Mouse (Mus musculus): ENCODE measurements at regions not wholly inside any gene's neighbourhood (a gene's known extent, or its start where the extent isn't known, plus 50 kb on each side); places are given as distances from the start of the nearest gene placed in this dataset.

GRCm38 (mm10) chr7:134523897-134524296, 138.4 kb upstream of the D7Ertd443e start:
- WGBS = 79% methylated on average over 8 of the region's 8 CpGs
- Histone ChIP-seq H3K36me3 (ENCODE audit: control insufficient read depth, insufficient read depth, low read length) (no peaks in the 10 kb centered on the region), H3K27ac (ENCODE audit: low read depth, low read length) (no peak overlapping the region), H3K27me3 (ENCODE audit: control insufficient read depth, insufficient read depth, low read length) (no peaks in the 10 kb centered on the region), H3K9ac (ENCODE audit: low read depth, low read length) (no peak overlapping the region), H3K4me2 (replicated peaks; ENCODE audit: low read depth, low read length) (no peak overlapping the region), H3K4me1 (ENCODE audit: control insufficient read depth, insufficient read depth, low read length) (no peaks in the 10 kb centered on the region), H3K9me3 (ENCODE audit: control insufficient read depth, low read length) (no peaks in the 10 kb centered on the region), H3K4me3 (ENCODE audit: low read length) (no peak overlapping the region)
- no peak for ATAC-seq (ENCODE audit: low FRiP score, low TSS enrichment)

DNA sequence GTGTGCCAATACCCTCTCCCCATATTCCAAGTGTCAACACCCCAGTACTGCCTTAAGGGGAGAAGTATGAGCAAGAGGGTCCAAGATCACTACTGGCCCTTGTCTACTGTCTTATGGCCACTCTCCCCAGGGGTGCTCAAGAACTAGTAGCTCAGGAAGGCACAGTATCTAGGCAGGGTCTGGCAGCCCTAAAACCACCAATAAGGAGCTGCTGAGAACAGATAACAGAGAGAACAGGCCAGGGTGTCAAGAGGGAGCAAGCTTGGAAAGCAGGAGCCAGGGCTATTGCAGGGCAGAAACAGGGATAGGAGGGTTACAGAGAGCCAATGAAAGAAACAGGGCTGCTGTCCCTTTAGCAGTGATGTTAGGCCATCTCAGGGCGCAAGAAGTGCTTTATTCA, 139.6 kb upstream of the D7Ertd443e start:
- Histone ChIP-seq H3K9ac (ENCODE audit: low read depth, low read length) (no peak overlapping the region), H3K27ac (ENCODE audit: low read depth, low read length) (no peak overlapping the region), H3K27me3 (ENCODE audit: control insufficient read depth, insufficient read depth, low read length) (no peaks in the 10 kb centered on the region), H3K4me2 (replicated peaks; ENCODE audit: low read depth, low read length) (no peak overlapping the region), H3K9me3 (ENCODE audit: control insufficient read depth, low read length) (no peaks in the 10 kb centered on the region), H3K4me1 (ENCODE audit: control insufficient read depth, insufficient read depth, low read length) (no peaks in the 10 kb centered on the region), H3K36me3 (ENCODE audit: control insufficient read depth, insufficient read depth, low read length) (no peaks in the 10 kb centered on the region), H3K4me3 (ENCODE audit: low read length) (no peak overlapping the region)
- 86% methylated on average over 1 of the region's 1 CpGs for WGBS
- ATAC-seq (ENCODE audit: low FRiP score, low TSS enrichment) = no peak

GRCm38 (mm10) chr7:134525461-134525860, 140.0 kb upstream of the D7Ertd443e start:
- Histone ChIP-seq H3K27ac (ENCODE audit: low read depth, low read length) (no peak overlapping the region), H3K27me3 (ENCODE audit: control insufficient read depth, insufficient read depth, low read length) (no peaks in the 10 kb centered on the region), H3K36me3 (ENCODE audit: control insufficient read depth, insufficient read depth, low read length) (no peaks in the 10 kb centered on the region), H3K4me2 (replicated peaks; ENCODE audit: low read depth, low read length) (no peak overlapping the region), H3K4me3 (ENCODE audit: low read length) (no peak overlapping the region), H3K4me1 (ENCODE audit: control insufficient read depth, insufficient read depth, low read length) (no peaks in the 10 kb centered on the region), H3K9me3 (ENCODE audit: control insufficient read depth, low read length) (no peaks in the 10 kb centered on the region), H3K9ac (ENCODE audit: low read depth, low read length) (no peak overlapping the region)
- no peak for ATAC-seq (ENCODE audit: low FRiP score, low TSS enrichment)
- 94% methylated on average over 2 of the region's 2 CpGs for WGBS

GRCm38 (mm10) chr7:134527351-134527750, 141.9 kb upstream of the D7Ertd443e start:
- no peaks in the 10 kb centered on the region for H3K4me1 ChIP-seq (ENCODE audit: control insufficient read depth, insufficient read depth, low read length)
- no peaks in the 10 kb centered on the region for H3K9me3 ChIP-seq (ENCODE audit: control insufficient read depth, low read length)
- H3K9ac ChIP-seq (ENCODE audit: low read depth, low read length) = no peak overlapping the region
- 88% methylated on average over 2 of the region's 2 CpGs for WGBS
- H3K27me3 ChIP-seq (ENCODE audit: control insufficient read depth, insufficient read depth, low read length) = no peaks in the 10 kb centered on the region
- H3K36me3 ChIP-seq (ENCODE audit: control insufficient read depth, insufficient read depth, low read length) = no peaks in the 10 kb centered on the region
- no peak overlapping the region for H3K4me3 ChIP-seq (ENCODE audit: low read length)
- ATAC-seq (ENCODE audit: low FRiP score, low TSS enrichment) = no peak
- no peak overlapping the region for H3K4me2 ChIP-seq (replicated peaks; ENCODE audit: low read depth, low read length)
- H3K27ac ChIP-seq (ENCODE audit: low read depth, low read length) = no peak overlapping the region

DNA sequence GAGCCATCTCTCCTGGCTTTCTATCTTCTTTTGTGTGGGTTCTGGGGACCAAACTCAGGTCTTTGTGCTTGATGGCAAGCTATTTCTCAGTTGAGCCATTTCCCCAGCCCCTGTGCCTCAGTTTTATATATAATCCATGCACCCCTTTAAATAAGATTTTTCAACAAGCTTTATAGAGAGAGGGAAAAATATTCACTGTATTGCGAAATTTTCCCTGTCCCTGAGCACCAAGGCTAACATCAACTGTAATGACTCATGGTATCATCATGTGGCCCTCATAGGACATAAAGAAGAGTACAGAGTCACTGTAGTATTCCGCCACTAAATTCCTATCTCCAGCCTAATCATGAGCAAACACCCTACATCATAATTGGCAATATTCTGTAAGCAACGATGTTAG, 142.4 kb upstream of the Dock1 start:
- Histone ChIP-seq H3K4me2 (replicated peaks; ENCODE audit: low read depth, low read length) (no peak overlapping the region), H3K27ac (ENCODE audit: low read depth, low read length) (no peak overlapping the region), H3K4me1 (ENCODE audit: control insufficient read depth, insufficient read depth, low read length) (no peaks in the 10 kb centered on the region), H3K27me3 (ENCODE audit: control insufficient read depth, insufficient read depth, low read length) (no peaks in the 10 kb centered on the region), H3K9me3 (ENCODE audit: control insufficient read depth, low read length) (no peaks in the 10 kb centered on the region), H3K36me3 (ENCODE audit: control insufficient read depth, insufficient read depth, low read length) (no peaks in the 10 kb centered on the region), H3K4me3 (ENCODE audit: low read length) (no peak overlapping the region), H3K9ac (ENCODE audit: low read depth, low read length) (no peak overlapping the region)
- WGBS = 86% methylated on average over 3 of the region's 3 CpGs
- no peak for ATAC-seq (ENCODE audit: low FRiP score, low TSS enrichment)

DNA sequence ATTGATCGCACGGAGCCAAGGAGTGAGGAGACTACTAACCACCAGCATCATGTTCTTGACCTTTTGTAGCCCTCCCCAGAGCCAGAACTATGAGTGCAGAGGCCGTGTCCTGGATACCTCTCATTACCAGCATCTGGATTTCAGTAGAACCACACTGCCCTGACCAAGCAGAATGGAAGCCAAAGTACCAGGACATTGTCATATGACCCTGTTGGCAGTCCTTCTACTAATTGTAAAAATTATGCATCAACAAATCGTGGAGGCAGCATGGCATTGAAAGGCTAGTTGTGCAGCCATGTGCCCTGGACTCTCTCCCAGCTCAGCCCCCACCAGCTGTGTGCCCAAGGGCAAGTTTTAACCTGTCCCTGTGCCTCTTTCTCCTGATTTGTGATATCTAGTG, 135.6 kb upstream of the Dock1 start:
- Histone ChIP-seq H3K9me3 (ENCODE audit: control insufficient read depth, low read length) (no peaks in the 10 kb centered on the region), H3K4me1 (ENCODE audit: control insufficient read depth, insufficient read depth, low read length) (no peaks in the 10 kb centered on the region), H3K9ac (ENCODE audit: low read depth, low read length) (no peak overlapping the region), H3K27ac (ENCODE audit: low read depth, low read length) (no peak overlapping the region), H3K4me3 (ENCODE audit: low read length) (no peak overlapping the region), H3K4me2 (replicated peaks; ENCODE audit: low read depth, low read length) (no peak overlapping the region), H3K27me3 (ENCODE audit: control insufficient read depth, insufficient read depth, low read length) (no peaks in the 10 kb centered on the region), H3K36me3 (ENCODE audit: control insufficient read depth, insufficient read depth, low read length) (no peaks in the 10 kb centered on the region)
- no peak for ATAC-seq (ENCODE audit: low FRiP score, low TSS enrichment)
- 84% methylated on average over 4 of the region's 4 CpGs for WGBS

GRCm38 (mm10) chr7:134541699-134542098, 128.8 kb upstream of the Dock1 start:
- H3K27me3 ChIP-seq (ENCODE audit: control insufficient read depth, insufficient read depth, low read length) = no peaks in the 10 kb centered on the region
- no peak overlapping the region for H3K9ac ChIP-seq (ENCODE audit: low read depth, low read length)
- no peaks in the 10 kb centered on the region for H3K36me3 ChIP-seq (ENCODE audit: control insufficient read depth, insufficient read depth, low read length)
- WGBS = 57% methylated on average over 2 of the region's 2 CpGs
- H3K4me2 ChIP-seq (replicated peaks; ENCODE audit: low read depth, low read length) = no peak overlapping the region
- no peak for ATAC-seq (ENCODE audit: low FRiP score, low TSS enrichment)
- no peaks in the 10 kb centered on the region for H3K4me1 ChIP-seq (ENCODE audit: control insufficient read depth, insufficient read depth, low read length)
- H3K27ac ChIP-seq (ENCODE audit: low read depth, low read length) = no peak overlapping the region
- no peak overlapping the region for H3K4me3 ChIP-seq (ENCODE audit: low read length)
- H3K9me3 ChIP-seq (ENCODE audit: control insufficient read depth, low read length) = no peaks in the 10 kb centered on the region

- no peaks in the 10 kb centered on the region for H3K27me3 ChIP-seq (ENCODE audit: control insufficient read depth, insufficient read depth, low read length)
- H3K36me3 ChIP-seq (ENCODE audit: control insufficient read depth, insufficient read depth, low read length) = no peaks in the 10 kb centered on the region
- H3K4me1 ChIP-seq (ENCODE audit: control insufficient read depth, insufficient read depth, low read length) = no peaks in the 10 kb centered on the region
- no peak overlapping the region for H3K4me2 ChIP-seq (replicated peaks; ENCODE audit: low read depth, low read length)
- no peak overlapping the region for H3K9ac ChIP-seq (ENCODE audit: low read depth, low read length)
- no peaks in the 10 kb centered on the region for H3K9me3 ChIP-seq (ENCODE audit: control insufficient read depth, low read length)
- no peak overlapping the region for H3K27ac ChIP-seq (ENCODE audit: low read depth, low read length)
- WGBS = 83% methylated on average over 6 of the region's 6 CpGs
- ATAC-seq (ENCODE audit: low FRiP score, low TSS enrichment) = no peak
- no peak overlapping the region for H3K4me3 ChIP-seq (ENCODE audit: low read length)
Measured at GRCm38 (mm10) chr7:134546187-134546586, 124.3 kb upstream of the Dock1 start.

DNA sequence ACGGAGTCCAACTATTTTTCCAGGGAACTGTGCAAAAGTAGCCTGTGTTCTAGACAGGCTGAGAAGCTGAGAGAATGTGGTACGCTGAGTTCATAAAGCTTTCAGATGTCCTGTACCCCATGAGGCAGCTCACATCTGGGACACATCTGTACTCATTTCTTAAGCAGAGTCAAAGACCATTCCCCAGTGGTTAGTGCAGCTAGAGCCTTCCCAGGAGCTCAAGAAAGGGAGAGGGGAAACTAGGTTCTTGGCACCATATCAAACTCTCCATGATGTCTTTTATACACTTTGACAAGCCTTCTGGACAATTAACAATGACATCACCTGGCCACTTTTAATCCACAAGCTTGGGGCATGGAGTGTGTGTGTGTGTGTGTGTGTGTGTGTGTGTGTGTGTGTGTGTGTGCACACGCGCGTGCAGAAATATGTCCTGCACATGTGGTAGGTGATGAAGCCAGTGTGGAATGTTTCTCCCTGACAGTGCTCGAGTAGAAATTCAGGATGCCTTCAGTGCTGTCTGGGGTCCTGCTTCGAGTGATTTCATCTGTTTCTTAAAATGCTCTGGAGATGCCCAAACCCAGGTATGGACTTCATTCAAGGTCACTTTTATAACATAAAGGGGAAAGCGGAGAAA, 121.1 kb upstream of the Dock1 start:
- no peaks in the 10 kb centered on the region for H3K36me3 ChIP-seq (ENCODE audit: control insufficient read depth, insufficient read depth, low read length)
- H3K4me3 ChIP-seq (ENCODE audit: low read length) = no peak overlapping the region
- no peak for ATAC-seq (ENCODE audit: low FRiP score, low TSS enrichment)
- H3K9me3 ChIP-seq (ENCODE audit: control insufficient read depth, low read length) = no peaks in the 10 kb centered on the region
- no peak overlapping the region for H3K27ac ChIP-seq (ENCODE audit: low read depth, low read length)
- no peaks in the 10 kb centered on the region for H3K27me3 ChIP-seq (ENCODE audit: control insufficient read depth, insufficient read depth, low read length)
- WGBS = 82% methylated on average over 8 of the region's 8 CpGs
- no peak overlapping the region for H3K9ac ChIP-seq (ENCODE audit: low read depth, low read length)
- no peak overlapping the region for H3K4me2 ChIP-seq (replicated peaks; ENCODE audit: low read depth, low read length)
- H3K4me1 ChIP-seq (ENCODE audit: control insufficient read depth, insufficient read depth, low read length) = peaks cover 3% of the 10 kb centered on the region; the same call in 1 of the 2 replicates

Data from kidney, embryonic 14.5 days (tissue).